Mouse (Mus musculus) hindbrain, embryonic 12.5 days (tissue): ENCODE measurements around the gene Strn4. TPM values are rescaled to one million over a fixed set of nuclear protein-coding genes. Genes with fewer than 3 reads are reported as not detected.
A peak's percentile ranks its signal among the peaks of the same experiment; 100 is the strongest.

Experiments used
- ATAC-seq: fragments of 200-750 bp; cut with Nextera tagmentation; 2 replicates; pipeline ENCODE4 v1.8.0; 2017; ENCODE audit warnings: moderate TSS enrichment; ENCODE audit not compliant: low FRiP score
- H3K27ac ChIP-seq: fragments of 300-500 bp; sonication (generic); 2 replicates; pipeline ENCODE4 v1.5.1; 2016; ENCODE audit warnings: mild to moderate bottlenecking
- H3K27me3 ChIP-seq: fragments of 300-500 bp; sonication (generic); 2 replicates; pipeline ENCODE4 v1.6.1; 2016; ENCODE audit warnings: mild to moderate bottlenecking
- H3K36me3 ChIP-seq: fragments of 300-500 bp; sonication (generic); 2 replicates; pipeline ENCODE4 v1.6.1; 2016; ENCODE audit warnings: mild to moderate bottlenecking
- H3K4me1 ChIP-seq: fragments of 300-500 bp; sonication (generic); 2 replicates; pipeline ENCODE4 v1.6.1; 2016
- H3K4me2 ChIP-seq: fragments of 300-500 bp; sonication (generic); replicated peaks from 2 replicates; pipeline ENCODE4 v1.6.1; 2016; ENCODE audit warnings: mild to moderate bottlenecking
- H3K4me3 ChIP-seq: fragments of 300-500 bp; sonication (generic); 2 replicates; pipeline ENCODE4 v1.5.1; 2016; ENCODE audit warnings: mild to moderate bottlenecking
- H3K9ac ChIP-seq: fragments of 300-500 bp; sonication (generic); 2 replicates; pipeline ENCODE4 v1.6.1; 2016; ENCODE audit warnings: mild to moderate bottlenecking, moderate library complexity
- H3K9me3 ChIP-seq: fragments of 300-500 bp; sonication (generic); replicated peaks from 2 replicates; pipeline ENCODE4 v1.6.1; 2016; ENCODE audit warnings: mild to moderate bottlenecking
- WGBS: fragments of 180-500 bp; shearing (Covaris S2); methylation state at CpG from one replicate; pipeline ENCODE4 v1.1.7; 2016; 5-methylcytosine and 5-hydroxymethylcytosine counted together
- polyA plus RNA-seq: library from polyadenylated mRNA; unstranded; fragments of >200 nt; fragmentation: Nextera tagmentation; extraction: Ambion mirVana; gene quantifications from 2 replicates; pipeline ENCODE4 v1.2.1, GENCODE M21; 2016

Gene Strn4
- polyA plus RNA-seq, 1 experiment from 2014 or later: 180 TPM

- Histone ChIP-seq H3K4me1 (peaks cover 31% of the 10 kb centered on the region), H3K4me2 (peak overlapping the region; percentile 92), H3K27me3 (no peaks in the 10 kb centered on the region), H3K27ac (no peak overlapping the region), H3K9me3 (no peaks in the 10 kb centered on the region), H3K4me3 (peak overlapping the region; percentile 0; the same call in 1 of the 2 replicates), H3K9ac (0 out of 2 replicates have a peak overlapping the region, but pooled peaks have one; percentile 9), H3K36me3 (peaks cover 27% of the 10 kb centered on the region)
- WGBS: 38% methylated on average over 10 of the region's 10 CpGs
- ATAC-seq: no peak
Measured at GRCm38 (mm10) chr7:16845820-16846167, 30.1 kb downstream of the Strn4 start.

GRCm38 (mm10) chr7:16846775-16847174 lies 31.1 kb downstream of the Strn4 start:
- Histone ChIP-seq H3K4me2 (no peak overlapping the region), H3K4me1 (peaks cover 28% of the 10 kb centered on the region), H3K9me3 (no peaks in the 10 kb centered on the region), H3K27ac (no peak overlapping the region), H3K4me3 (no peak overlapping the region), H3K27me3 (no peaks in the 10 kb centered on the region), H3K36me3 (peaks cover 22% of the 10 kb centered on the region), H3K9ac (no peak overlapping the region)
- no peak for ATAC-seq
- WGBS: 95% methylated on average over 5 of the region's 5 CpGs

DNA sequence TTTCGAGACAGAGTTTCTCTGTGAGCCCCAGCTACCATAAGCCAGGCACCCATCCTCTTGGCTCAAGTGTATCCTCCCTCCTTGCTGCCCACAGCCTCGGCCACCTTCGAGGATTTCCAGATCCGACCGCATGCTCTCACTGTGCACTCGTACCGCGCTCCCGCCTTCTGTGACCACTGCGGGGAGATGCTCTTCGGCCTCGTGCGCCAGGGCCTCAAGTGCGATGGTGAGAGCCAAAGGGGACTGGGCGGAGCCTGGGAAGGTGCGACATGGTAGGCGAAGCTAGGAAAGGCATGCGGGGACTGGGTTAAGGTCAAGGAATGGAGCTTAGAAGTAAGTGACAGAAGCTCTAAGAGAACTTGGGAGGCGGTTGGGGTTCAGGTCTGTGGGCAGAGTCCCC lies 31.8 kb downstream of the Strn4 start:
- Histone ChIP-seq H3K27ac (no peak overlapping the region), H3K36me3 (peaks cover 26% of the 10 kb centered on the region), H3K4me1 (peaks cover 24% of the 10 kb centered on the region), H3K9me3 (no peaks in the 10 kb centered on the region), H3K9ac (no peak overlapping the region), H3K27me3 (no peaks in the 10 kb centered on the region), H3K4me3 (no peak overlapping the region), H3K4me2 (no peak overlapping the region)
- no peak for ATAC-seq
- 85% methylated on average over 19 of the region's 19 CpGs for WGBS

GRCm38 (mm10) chr7:16848579-16848978 lies 32.9 kb downstream of the Strn4 start:
- H3K9ac ChIP-seq: no peak overlapping the region
- H3K27me3 ChIP-seq: no peaks in the 10 kb centered on the region
- H3K4me1 ChIP-seq: peaks cover 21% of the 10 kb centered on the region
- peaks cover 32% of the 10 kb centered on the region for H3K36me3 ChIP-seq
- H3K4me3 ChIP-seq: no peak overlapping the region
- H3K9me3 ChIP-seq: no peaks in the 10 kb centered on the region
- WGBS: 22% methylated on average over 17 of the region's 17 CpGs
- H3K4me2 ChIP-seq: no peak overlapping the region
- H3K27ac ChIP-seq: no peak overlapping the region
- ATAC-seq: no peak

GRCm38 (mm10) chr7:16851636-16852035 lies 35.9 kb downstream of the Strn4 start:
- Histone ChIP-seq H3K27ac (no peak overlapping the region), H3K36me3 (peaks cover 62% of the 10 kb centered on the region), H3K4me3 (no peak overlapping the region), H3K9me3 (no peaks in the 10 kb centered on the region), H3K4me2 (no peak overlapping the region), H3K27me3 (no peaks in the 10 kb centered on the region), H3K9ac (no peak overlapping the region), H3K4me1 (no peaks in the 10 kb centered on the region)
- ATAC-seq: no peak
- WGBS: 94% methylated on average over 4 of the region's 4 CpGs

DNA sequence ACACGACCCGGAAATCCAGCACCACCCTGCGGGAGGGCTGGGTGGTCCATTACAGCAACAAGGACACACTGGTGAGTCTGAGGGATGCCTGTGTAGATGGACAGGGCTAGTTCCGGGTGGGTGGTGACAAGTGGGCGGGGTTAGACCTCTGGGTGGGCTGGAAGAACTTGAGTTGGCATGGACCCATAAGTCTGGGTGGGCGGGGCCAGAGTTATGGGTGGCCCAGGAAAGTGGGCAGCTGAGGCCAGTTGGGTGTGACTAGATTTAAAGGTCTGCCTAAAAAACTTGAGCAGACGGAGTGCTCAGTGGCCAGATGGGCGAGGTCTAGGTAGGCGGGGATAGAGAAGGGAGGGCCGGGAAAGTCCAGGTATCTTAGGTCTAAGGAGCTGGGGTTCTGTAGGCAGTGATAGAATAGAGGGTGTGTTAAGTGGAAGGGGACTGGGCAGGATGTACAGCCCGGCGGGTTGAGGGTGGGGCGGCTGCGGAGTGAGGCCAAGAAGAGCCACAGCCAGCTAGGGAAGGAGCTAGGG lies 37.7 kb downstream of the Strn4 start:
- 89% methylated on average over 14 of the region's 14 CpGs for WGBS
- H3K36me3 ChIP-seq: peaks cover 79% of the 10 kb centered on the region
- H3K9ac ChIP-seq: no peak overlapping the region
- H3K27me3 ChIP-seq: no peaks in the 10 kb centered on the region
- no peak overlapping the region for H3K4me2 ChIP-seq
- H3K4me1 ChIP-seq: no peaks in the 10 kb centered on the region
- no peak for ATAC-seq
- no peak overlapping the region for H3K4me3 ChIP-seq
- H3K27ac ChIP-seq: no peak overlapping the region
- no peaks in the 10 kb centered on the region for H3K9me3 ChIP-seq

- Histone ChIP-seq H3K27ac (no peak overlapping the region), H3K27me3 (no peaks in the 10 kb centered on the region), H3K4me3 (no peak overlapping the region), H3K4me1 (no peaks in the 10 kb centered on the region), H3K9me3 (no peaks in the 10 kb centered on the region), H3K36me3 (peaks cover 48% of the 10 kb centered on the region), H3K9ac (no peak overlapping the region), H3K4me2 (no peak overlapping the region)
- WGBS: 23% methylated on average over 17 of the region's 17 CpGs
- no peak for ATAC-seq
Measured at GRCm38 (mm10) chr7:16858336-16858735, 42.6 kb downstream of the Strn4 start.

DNA sequence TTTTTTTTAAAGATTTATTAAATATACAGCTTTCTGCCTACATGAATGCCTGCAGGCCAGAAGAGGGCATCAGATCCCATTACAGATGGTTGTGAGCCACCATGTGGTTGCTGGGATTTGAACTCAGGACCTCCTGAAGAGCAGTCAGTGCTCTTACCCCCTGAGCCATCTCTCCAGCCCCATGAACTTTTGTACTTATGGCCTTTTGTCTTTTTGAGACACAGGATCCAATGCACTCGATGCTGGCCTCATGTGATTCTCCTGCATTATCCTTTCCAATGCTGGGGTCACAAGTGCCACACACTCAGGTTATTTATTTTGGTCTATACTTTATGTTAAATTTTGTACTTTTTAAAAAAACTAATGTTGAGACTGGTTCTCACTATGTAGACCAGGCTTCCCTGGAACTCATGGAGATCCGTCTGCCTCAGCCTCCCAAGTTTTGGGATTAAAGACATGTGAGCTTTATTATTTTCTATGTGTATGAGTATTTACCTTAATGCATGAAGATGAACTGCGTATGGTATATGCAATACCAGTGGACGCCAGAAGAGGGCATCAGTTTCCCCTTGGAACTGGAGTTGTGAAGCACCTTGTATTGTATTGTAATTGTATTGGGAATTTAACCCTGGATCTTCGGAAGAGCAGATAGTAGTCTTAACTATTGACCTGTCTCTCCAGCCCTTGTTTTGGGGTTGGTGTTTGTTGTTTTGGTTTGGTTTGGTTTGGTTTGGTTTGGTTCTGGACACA lies 44.4 kb downstream of the Strn4 start:
- peaks cover 47% of the 10 kb centered on the region for H3K36me3 ChIP-seq
- no peak overlapping the region for H3K9ac ChIP-seq
- H3K9me3 ChIP-seq: no peaks in the 10 kb centered on the region
- H3K4me1 ChIP-seq: no peaks in the 10 kb centered on the region
- no peak overlapping the region for H3K27ac ChIP-seq
- H3K27me3 ChIP-seq: no peaks in the 10 kb centered on the region
- 32% methylated on average over 5 of the region's 5 CpGs for WGBS
- no peak overlapping the region for H3K4me2 ChIP-seq
- no peak overlapping the region for H3K4me3 ChIP-seq
- ATAC-seq: no peak

DNA sequence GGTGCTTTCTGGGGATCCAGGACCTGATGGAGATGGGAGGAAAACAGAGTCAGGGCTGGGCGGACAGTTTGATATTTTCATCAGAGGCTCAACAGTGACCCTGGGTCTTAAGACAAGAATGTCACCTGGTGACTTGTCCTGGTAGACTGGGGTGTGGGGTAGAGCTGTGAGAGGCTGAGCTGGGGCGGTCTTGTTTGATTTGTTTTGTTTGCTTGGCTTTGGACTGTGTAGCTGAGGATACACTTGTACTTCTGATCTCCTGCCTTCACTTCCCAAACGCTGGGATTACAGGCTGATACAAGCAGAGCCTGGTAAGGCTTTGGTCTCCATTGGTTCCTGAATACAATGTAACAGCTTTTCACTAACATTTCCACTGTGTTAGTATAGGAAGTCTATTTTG lies 51.8 kb downstream of the Strn4 start:
- no peak overlapping the region for H3K9ac ChIP-seq
- no peak overlapping the region for H3K27ac ChIP-seq
- 88% methylated on average over 3 of the region's 3 CpGs for WGBS
- no peak overlapping the region for H3K4me3 ChIP-seq
- H3K4me2 ChIP-seq: no peak overlapping the region
- no peaks in the 10 kb centered on the region for H3K9me3 ChIP-seq
- H3K4me1 ChIP-seq: peaks cover 3% of the 10 kb centered on the region; the same call in 1 of the 2 replicates
- H3K36me3 ChIP-seq: peaks cover 44% of the 10 kb centered on the region
- no peaks in the 10 kb centered on the region for H3K27me3 ChIP-seq
- no peak for ATAC-seq

- ATAC-seq: peak; percentile 93
- Histone ChIP-seq H3K9ac (peak overlapping the region; percentile 41; the same call in 1 of the 2 replicates), H3K27me3 (no peaks in the 10 kb centered on the region), H3K36me3 (peaks cover 34% of the 10 kb centered on the region), H3K27ac (peak overlapping the region; percentile 71), H3K4me2 (peak overlapping the region; percentile 50), H3K4me1 (peaks cover 3% of the 10 kb centered on the region; the same call in 1 of the 2 replicates), H3K9me3 (no peaks in the 10 kb centered on the region), H3K4me3 (peak overlapping the region; percentile 24)
- 14% methylated on average over 16 of the region's 16 CpGs for WGBS
Measured at GRCm38 (mm10) chr7:16869497-16869896, 53.8 kb downstream of the Strn4 start.

DNA sequence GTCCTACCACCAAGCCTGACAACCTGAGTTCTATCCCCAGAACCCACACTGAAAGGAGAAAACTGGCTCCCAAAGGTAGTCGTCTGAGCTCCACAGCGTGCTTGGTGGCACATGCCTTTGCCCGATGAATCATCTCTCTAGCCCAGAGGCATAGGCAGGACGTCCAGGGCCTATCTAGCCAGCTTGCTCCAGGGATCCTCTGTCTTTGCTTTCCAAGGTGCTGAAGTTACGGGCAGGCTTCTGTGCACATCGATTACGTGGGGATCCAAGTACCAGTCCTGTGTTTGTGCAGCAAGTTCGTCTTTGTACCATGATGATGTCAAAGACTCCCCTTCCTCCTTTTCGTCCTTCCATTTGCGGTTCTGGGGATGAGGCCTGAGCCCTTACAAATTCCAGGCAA lies 55.9 kb downstream of the Strn4 start:
- Histone ChIP-seq H3K36me3 (peaks cover 20% of the 10 kb centered on the region; the same call in 1 of the 2 replicates), H3K9ac (no peak overlapping the region), H3K4me2 (no peak overlapping the region), H3K27me3 (no peaks in the 10 kb centered on the region), H3K27ac (no peak overlapping the region), H3K4me1 (peaks cover 13% of the 10 kb centered on the region), H3K4me3 (no peak overlapping the region), H3K9me3 (no peaks in the 10 kb centered on the region)
- 80% methylated on average over 10 of the region's 10 CpGs for WGBS
- no peak for ATAC-seq

GRCm38 (mm10) chr7:16872478-16872877 lies 56.8 kb downstream of the Strn4 start:
- H3K27ac ChIP-seq: no peak overlapping the region
- ATAC-seq: no peak
- no peaks in the 10 kb centered on the region for H3K27me3 ChIP-seq
- H3K4me3 ChIP-seq: no peak overlapping the region
- 90% methylated on average over 9 of the region's 9 CpGs for WGBS
- H3K9me3 ChIP-seq: no peaks in the 10 kb centered on the region
- H3K36me3 ChIP-seq: peaks cover 18% of the 10 kb centered on the region; the same call in 1 of the 2 replicates
- H3K4me2 ChIP-seq: no peak overlapping the region
- no peak overlapping the region for H3K9ac ChIP-seq
- H3K4me1 ChIP-seq: peaks cover 20% of the 10 kb centered on the region

DNA sequence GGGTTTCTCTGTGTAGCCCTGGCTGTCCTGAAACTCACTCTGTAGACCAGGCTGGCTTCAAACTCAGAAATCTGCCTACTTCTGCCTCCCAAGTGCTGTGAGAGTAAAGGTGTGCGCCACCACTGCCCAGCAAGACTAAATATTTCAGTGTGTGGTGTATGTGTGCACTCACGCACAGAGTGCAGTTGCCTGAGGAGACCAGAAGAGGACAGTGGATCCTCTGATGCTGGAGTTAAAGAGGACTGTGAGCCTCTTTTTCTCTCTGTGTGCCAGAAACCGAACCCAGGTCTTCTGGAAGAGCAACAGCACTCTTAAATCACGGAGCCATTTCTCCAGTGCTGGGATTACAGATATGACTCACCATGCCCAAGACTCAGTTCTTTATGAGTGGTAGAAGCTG lies 57.7 kb downstream of the Strn4 start:
- WGBS: 93% methylated on average over 4 of the region's 4 CpGs
- no peak overlapping the region for H3K4me2 ChIP-seq
- ATAC-seq: no peak
- no peak overlapping the region for H3K4me3 ChIP-seq
- no peak overlapping the region for H3K27ac ChIP-seq
- peaks cover 14% of the 10 kb centered on the region; the same call in 1 of the 2 replicates for H3K36me3 ChIP-seq
- H3K4me1 ChIP-seq: peaks cover 20% of the 10 kb centered on the region
- H3K9ac ChIP-seq: no peak overlapping the region
- no peaks in the 10 kb centered on the region for H3K27me3 ChIP-seq
- no peaks in the 10 kb centered on the region for H3K9me3 ChIP-seq
